Mouse (Mus musculus): Measurements from ENCODE around the gene Btbd9. TPM values are rescaled to one million over a fixed set of nuclear protein-coding genes. Genes with fewer than 3 reads are reported as not detected.
"Not testable (repeated sequence)": the region's sequence is repeated elsewhere in the genome, so short reads cannot be mapped to it uniquely, and the experiment has no call there.

Gene Btbd9
- polyA plus RNA-seq, 1 experiment from 2014 or later: 79.2 TPM

GRCm38 (mm10) chr17:30523783-30524182, 52.5 kb downstream of the Btbd9 start:
- no peak overlapping the region for H3K9ac ChIP-seq
- WGBS: 78% methylated on average over 2 of the region's 2 CpGs
- no peak overlapping the region for H3K4me2 ChIP-seq
- peaks cover 7% of the 10 kb centered on the region for H3K4me1 ChIP-seq
- H3K9me3 ChIP-seq: no peaks in the 10 kb centered on the region
- H3K36me3 ChIP-seq: peaks cover 17% of the 10 kb centered on the region
- no peak overlapping the region for H3K4me3 ChIP-seq
- no peak for ATAC-seq (ENCODE audit: insufficient number of reproducible peaks, insufficient read depth, low FRiP score, low TSS enrichment, low read depth)
- no peak overlapping the region; the same call in 1 of the 2 replicates for H3K27ac ChIP-seq
- H3K27me3 ChIP-seq: no peaks in the 10 kb centered on the region

GRCm38 (mm10) chr17:30522406-30523078, 53.7 kb downstream of the Btbd9 start:
- peaks cover 17% of the 10 kb centered on the region for H3K36me3 ChIP-seq
- H3K4me1 ChIP-seq: peaks cover 7% of the 10 kb centered on the region
- H3K27me3 ChIP-seq: no peaks in the 10 kb centered on the region
- no peak for ATAC-seq (ENCODE audit: insufficient number of reproducible peaks, insufficient read depth, low FRiP score, low TSS enrichment, low read depth)
- no peak overlapping the region for H3K4me3 ChIP-seq
- H3K9me3 ChIP-seq: no peaks in the 10 kb centered on the region
- H3K4me2 ChIP-seq: no peak overlapping the region
- 96% methylated on average over 9 of the region's 9 CpGs for WGBS
- no peak overlapping the region for H3K9ac ChIP-seq
- H3K27ac ChIP-seq: no peak overlapping the region

- H3K9ac ChIP-seq; H3K27ac ChIP-seq; H3K4me2 ChIP-seq; H3K27me3 ChIP-seq; H3K4me3 ChIP-seq; H3K9me3 ChIP-seq; ATAC-seq (ENCODE audit: insufficient number of reproducible peaks, insufficient read depth, low FRiP score, low TSS enrichment, low read depth); H3K4me1 ChIP-seq: not testable (repeated sequence)
- peaks cover 15% of the 10 kb centered on the region; the same call in 1 of the 2 replicates for H3K36me3 ChIP-seq
- WGBS: 64% methylated on average over 2 of the region's 2 CpGs
These were observed 57.1 kb downstream of the Btbd9 start for GRCm38 (mm10) chr17:30519172-30519512.

- no peak overlapping the region for H3K9ac ChIP-seq
- H3K9me3 ChIP-seq: no peaks in the 10 kb centered on the region
- no peak for ATAC-seq (ENCODE audit: insufficient number of reproducible peaks, insufficient read depth, low FRiP score, low TSS enrichment, low read depth)
- peaks cover 15% of the 10 kb centered on the region; the same call in 1 of the 2 replicates for H3K36me3 ChIP-seq
- H3K4me3 ChIP-seq: no peak overlapping the region
- 0 out of 2 replicates have a peak, but pooled peaks cover 3% of the 10 kb centered on the region for H3K4me1 ChIP-seq
- H3K27ac ChIP-seq: no peak overlapping the region
- no peaks in the 10 kb centered on the region for H3K27me3 ChIP-seq
- WGBS: 82% methylated on average over 8 of the region's 8 CpGs
- H3K4me2 ChIP-seq: no peak overlapping the region
These were observed 57.7 kb downstream of the Btbd9 start for GRCm38 (mm10) chr17:30518431-30519171.

GRCm38 (mm10) chr17:30516580-30517340, 59.5 kb downstream of the Btbd9 start:
- Histone ChIP-seq H3K36me3 (peaks cover 8% of the 10 kb centered on the region; the same call in 1 of the 2 replicates), H3K9ac (no peak overlapping the region), H3K27ac (no peak overlapping the region), H3K9me3 (no peaks in the 10 kb centered on the region), H3K4me2 (no peak overlapping the region), H3K27me3 (no peaks in the 10 kb centered on the region), H3K4me1 (0 out of 2 replicates have a peak, but pooled peaks cover 3% of the 10 kb centered on the region), H3K4me3 (no peak overlapping the region)
- WGBS: 91% methylated on average over 10 of the region's 10 CpGs
- ATAC-seq (ENCODE audit: insufficient number of reproducible peaks, insufficient read depth, low FRiP score, low TSS enrichment, low read depth): no peak

- H3K9me3 ChIP-seq: no peaks in the 10 kb centered on the region
- peaks cover 8% of the 10 kb centered on the region; the same call in 1 of the 2 replicates for H3K36me3 ChIP-seq
- H3K4me1 ChIP-seq: 0 out of 2 replicates have a peak, but pooled peaks cover 3% of the 10 kb centered on the region
- 88% methylated on average over 8 of the region's 8 CpGs for WGBS
- no peak overlapping the region for H3K27ac ChIP-seq
- ATAC-seq (ENCODE audit: insufficient number of reproducible peaks, insufficient read depth, low FRiP score, low TSS enrichment, low read depth): no peak
- H3K9ac ChIP-seq: no peak overlapping the region
- no peak overlapping the region for H3K4me3 ChIP-seq
- no peaks in the 10 kb centered on the region for H3K27me3 ChIP-seq
- H3K4me2 ChIP-seq: no peak overlapping the region
These were observed 60.9 kb downstream of the Btbd9 start for GRCm38 (mm10) chr17:30515401-30515800.

GRCm38 (mm10) chr17:30513034-30513433, 63.3 kb downstream of the Btbd9 start:
- WGBS: 93% methylated on average over 9 of the region's 9 CpGs
- no peak overlapping the region for H3K27ac ChIP-seq
- no peak overlapping the region for H3K9ac ChIP-seq
- no peak overlapping the region for H3K4me2 ChIP-seq
- 0 out of 2 replicates have a peak, but pooled peaks cover 3% of the 10 kb centered on the region for H3K4me1 ChIP-seq
- H3K36me3 ChIP-seq: peaks cover 8% of the 10 kb centered on the region; the same call in 1 of the 2 replicates
- H3K9me3 ChIP-seq: no peaks in the 10 kb centered on the region
- no peak overlapping the region for H3K4me3 ChIP-seq
- ATAC-seq (ENCODE audit: insufficient number of reproducible peaks, insufficient read depth, low FRiP score, low TSS enrichment, low read depth): no peak
- no peaks in the 10 kb centered on the region for H3K27me3 ChIP-seq

GRCm38 (mm10) chr17:30512531-30512930, 63.8 kb downstream of the Btbd9 start:
- WGBS: 83% methylated on average over 7 of the region's 7 CpGs
- peaks cover 4% of the 10 kb centered on the region for H3K4me1 ChIP-seq
- ATAC-seq (ENCODE audit: insufficient number of reproducible peaks, insufficient read depth, low FRiP score, low TSS enrichment, low read depth): no peak

GRCm38 (mm10) chr17:30512007-30512406, 64.3 kb downstream of the Btbd9 start:
- Histone ChIP-seq H3K9me3 (no peaks in the 10 kb centered on the region), H3K4me2 (no peak overlapping the region)
- no peak for ATAC-seq (ENCODE audit: insufficient number of reproducible peaks, insufficient read depth, low FRiP score, low TSS enrichment, low read depth)

More at GRCm38 (mm10) chr17:30512531-30512930, 63.8 kb downstream of the Btbd9 start:
- H3K9me3 ChIP-seq: no peaks in the 10 kb centered on the region
- H3K36me3 ChIP-seq: peaks cover 8% of the 10 kb centered on the region; the same call in 1 of the 2 replicates
- H3K4me3 ChIP-seq: no peak overlapping the region
- no peaks in the 10 kb centered on the region for H3K27me3 ChIP-seq
- H3K4me2 ChIP-seq: no peak overlapping the region
- no peak overlapping the region for H3K27ac ChIP-seq
- H3K9ac ChIP-seq: no peak overlapping the region

GRCm38 (mm10) chr17:30511399-30511798, 64.9 kb downstream of the Btbd9 start:
- ATAC-seq (ENCODE audit: insufficient number of reproducible peaks, insufficient read depth, low FRiP score, low TSS enrichment, low read depth): no peak
- H3K27ac ChIP-seq: no peak overlapping the region
- WGBS: 78% methylated on average over 6 of the region's 6 CpGs

More at GRCm38 (mm10) chr17:30512007-30512406, 64.3 kb downstream of the Btbd9 start:
- H3K4me1 ChIP-seq: peaks cover 9% of the 10 kb centered on the region
- no peaks in the 10 kb centered on the region for H3K27me3 ChIP-seq
- H3K27ac ChIP-seq: no peak overlapping the region
- no peak overlapping the region for H3K9ac ChIP-seq
- H3K4me3 ChIP-seq: no peak overlapping the region
- 69% methylated on average over 4 of the region's 4 CpGs for WGBS
- H3K36me3 ChIP-seq: peaks cover 6% of the 10 kb centered on the region; the same call in 1 of the 2 replicates

GRCm38 (mm10) chr17:30510171-30510570, 66.1 kb downstream of the Btbd9 start:
- WGBS: 65% methylated on average over 6 of the region's 6 CpGs
- H3K27me3 ChIP-seq: no peaks in the 10 kb centered on the region

More at GRCm38 (mm10) chr17:30511399-30511798, 64.9 kb downstream of the Btbd9 start:
- H3K27me3 ChIP-seq: no peaks in the 10 kb centered on the region
- H3K4me2 ChIP-seq: no peak overlapping the region
- H3K36me3 ChIP-seq: no peaks in the 10 kb centered on the region
- H3K9me3 ChIP-seq: no peaks in the 10 kb centered on the region
- no peak overlapping the region for H3K9ac ChIP-seq
- H3K4me3 ChIP-seq: no peak overlapping the region
- peaks cover 11% of the 10 kb centered on the region for H3K4me1 ChIP-seq

More at GRCm38 (mm10) chr17:30510171-30510570, 66.1 kb downstream of the Btbd9 start:
- Histone ChIP-seq H3K4me2 (no peak overlapping the region), H3K27ac (no peak overlapping the region), H3K9ac (no peak overlapping the region), H3K9me3 (no peaks in the 10 kb centered on the region), H3K4me3 (no peak overlapping the region), H3K4me1 (peaks cover 11% of the 10 kb centered on the region), H3K36me3 (no peaks in the 10 kb centered on the region)
- no peak for ATAC-seq (ENCODE audit: insufficient number of reproducible peaks, insufficient read depth, low FRiP score, low TSS enrichment, low read depth)

Data from embryonic facial prominence, embryonic 13.5 days (tissue).